Mouse (Mus musculus) kidney, embryonic 15.5 days (tissue): ENCODE measurements at regions not wholly inside any gene's neighbourhood (a gene's known extent, or its start where the extent isn't known, plus 50 kb on each side); places are given as distances from the start of the nearest gene placed in this dataset.

Experiments used
- ATAC-seq: fragments of 200-750 bp; cut with Nextera tagmentation; replicated peaks from 2 replicates; pipeline ENCODE4 v1.8.0; 2017; ENCODE audit warnings: moderate TSS enrichment; ENCODE audit not compliant: low FRiP score
- H3K27ac ChIP-seq: fragments of 300-500 bp; sonication (generic); 2 replicates; pipeline ENCODE4 v1.5.1; 2015; ENCODE audit warnings: mild to moderate bottlenecking, inconsistent platforms
- H3K27me3 ChIP-seq: fragments of 300-500 bp; sonication (generic); 2 replicates; pipeline ENCODE4 v1.6.1; 2015; ENCODE audit warnings: inconsistent platforms
- H3K36me3 ChIP-seq: fragments of 300-500 bp; sonication (generic); 2 replicates; pipeline ENCODE4 v1.6.1; 2015; ENCODE audit warnings: inconsistent platforms
- H3K4me1 ChIP-seq: fragments of 300-500 bp; sonication (generic); 2 replicates; pipeline ENCODE4 v1.6.1; 2015; ENCODE audit warnings: inconsistent platforms
- H3K4me2 ChIP-seq: fragments of 300-500 bp; sonication (generic); 2 replicates; pipeline ENCODE4 v1.6.1; 2015; ENCODE audit warnings: moderate library complexity, mild to moderate bottlenecking, inconsistent platforms
- H3K4me3 ChIP-seq: fragments of 300-500 bp; sonication (generic); replicated peaks from 2 replicates; pipeline ENCODE4 v1.5.1; 2015; ENCODE audit warnings: mild to moderate bottlenecking, inconsistent platforms
- H3K9ac ChIP-seq: fragments of 300-500 bp; sonication (generic); 2 replicates; pipeline ENCODE4 v1.6.1; 2015; ENCODE audit warnings: mild to moderate bottlenecking, inconsistent platforms
- H3K9me3 ChIP-seq: fragments of 300-500 bp; sonication (generic); replicated peaks from 2 replicates; pipeline ENCODE4 v1.6.1; 2016; ENCODE audit warnings: inconsistent platforms
- WGBS: fragments of 180-500 bp; shearing (Covaris S2); methylation state at CpG from one replicate; pipeline ENCODE4 v1.1.7; 2015; ENCODE audit warnings: mixed read lengths; 5-methylcytosine and 5-hydroxymethylcytosine counted together

DNA sequence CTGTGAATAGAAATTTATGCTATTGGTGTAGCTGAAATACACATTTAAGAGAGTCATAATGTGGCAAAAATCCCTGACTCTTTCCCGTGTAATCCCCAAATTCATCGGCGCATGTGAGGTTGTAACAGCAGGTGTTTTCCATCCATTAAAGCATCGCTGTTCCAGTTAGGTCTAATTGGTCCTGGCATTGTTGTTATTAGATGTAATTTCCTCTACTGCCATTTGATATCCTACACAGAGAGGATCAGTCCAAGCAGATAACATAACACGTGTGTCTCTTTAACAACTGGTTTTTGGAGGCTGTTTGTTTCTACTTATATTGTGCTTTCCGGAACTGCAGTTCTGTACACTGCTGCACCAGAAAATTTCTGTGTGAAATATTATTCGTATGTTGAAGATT lies 101.8 kb downstream of the Vgll3 start:
- no peak overlapping the region for H3K4me3 ChIP-seq
- no peak overlapping the region for H3K9ac ChIP-seq
- ATAC-seq: 0 out of 2 replicates have a peak, but pooled peaks have one; percentile 46
- 50% methylated on average over 7 of the region's 7 CpGs for WGBS
- H3K27ac ChIP-seq: no peak overlapping the region
- no peaks in the 10 kb centered on the region for H3K27me3 ChIP-seq
- H3K4me2 ChIP-seq: no peak overlapping the region
- H3K9me3 ChIP-seq: no peaks in the 10 kb centered on the region
- H3K4me1 ChIP-seq: no peaks in the 10 kb centered on the region
- H3K36me3 ChIP-seq: no peaks in the 10 kb centered on the region

- no peaks in the 10 kb centered on the region for H3K4me1 ChIP-seq
- 18% methylated on average over 1 of the region's 1 CpGs for WGBS
- no peaks in the 10 kb centered on the region for H3K27me3 ChIP-seq
- H3K27ac ChIP-seq: no peak overlapping the region
- no peak for ATAC-seq
- no peak overlapping the region for H3K9ac ChIP-seq
- no peak overlapping the region for H3K4me3 ChIP-seq
- H3K36me3 ChIP-seq: no peaks in the 10 kb centered on the region
- H3K9me3 ChIP-seq: no peaks in the 10 kb centered on the region
- no peak overlapping the region for H3K4me2 ChIP-seq
Measured at GRCm38 (mm10) chr16:65925986-65926385, 110.9 kb downstream of the Vgll3 start.

GRCm38 (mm10) chr16:65963829-65964228 lies 148.8 kb downstream of the Vgll3 start:
- H3K9ac ChIP-seq: no peak overlapping the region
- 84% methylated on average over 4 of the region's 4 CpGs for WGBS
- no peak for ATAC-seq

GRCm38 (mm10) chr16:65964260-65964659 lies 149.2 kb downstream of the Vgll3 start:
- no peak overlapping the region for H3K27ac ChIP-seq
- no peaks in the 10 kb centered on the region for H3K27me3 ChIP-seq
- no peaks in the 10 kb centered on the region for H3K9me3 ChIP-seq
- H3K4me3 ChIP-seq: no peak overlapping the region
- H3K9ac ChIP-seq: no peak overlapping the region
- no peaks in the 10 kb centered on the region for H3K4me1 ChIP-seq
- H3K36me3 ChIP-seq: no peaks in the 10 kb centered on the region
- no peak for ATAC-seq
- no peak overlapping the region for H3K4me2 ChIP-seq
- WGBS: 43% methylated on average over 1 of the region's 1 CpGs

More at GRCm38 (mm10) chr16:65963829-65964228, 148.8 kb downstream of the Vgll3 start:
- Histone ChIP-seq H3K27me3 (no peaks in the 10 kb centered on the region), H3K4me2 (no peak overlapping the region), H3K9me3 (no peaks in the 10 kb centered on the region), H3K27ac (no peak overlapping the region), H3K4me1 (no peaks in the 10 kb centered on the region), H3K36me3 (no peaks in the 10 kb centered on the region), H3K4me3 (no peak overlapping the region)

DNA sequence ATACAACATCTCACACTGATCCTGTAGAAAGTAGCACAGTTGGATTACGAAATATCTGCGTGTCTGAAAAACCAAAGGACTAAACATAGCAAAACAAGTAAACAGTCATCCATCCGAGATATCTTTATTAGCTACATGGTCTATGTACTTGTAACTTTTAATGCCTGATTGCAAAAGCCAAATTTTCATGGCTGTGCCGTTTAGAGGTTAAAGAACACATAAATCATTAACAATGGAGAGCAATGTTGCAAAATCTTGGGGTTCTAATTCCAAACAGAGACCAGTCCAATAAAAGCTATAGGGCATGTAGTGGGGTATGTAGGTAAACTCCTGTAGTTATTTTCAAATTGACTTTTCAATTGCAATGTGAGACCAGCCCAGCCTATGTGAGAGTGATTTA lies 162.0 kb downstream of the Vgll3 start:
- no peaks in the 10 kb centered on the region for H3K9me3 ChIP-seq
- H3K4me1 ChIP-seq: no peaks in the 10 kb centered on the region
- WGBS: 72% methylated on average over 4 of the region's 4 CpGs
- no peaks in the 10 kb centered on the region for H3K36me3 ChIP-seq
- H3K27me3 ChIP-seq: no peaks in the 10 kb centered on the region
- ATAC-seq: no peak
- no peak overlapping the region for H3K27ac ChIP-seq
- H3K4me2 ChIP-seq: no peak overlapping the region
- H3K4me3 ChIP-seq: no peak overlapping the region
- H3K9ac ChIP-seq: no peak overlapping the region

GRCm38 (mm10) chr16:65987186-65987585 lies 172.1 kb downstream of the Vgll3 start:
- no peak for ATAC-seq

GRCm38 (mm10) chr16:65999343-65999742 lies 184.3 kb downstream of the Vgll3 start:
- no peak for ATAC-seq
- peaks cover 3% of the 10 kb centered on the region; the same call in 1 of the 2 replicates for H3K4me1 ChIP-seq
- H3K4me3 ChIP-seq: no peak overlapping the region
- no peak overlapping the region for H3K9ac ChIP-seq
- H3K4me2 ChIP-seq: no peak overlapping the region
- H3K36me3 ChIP-seq: no peaks in the 10 kb centered on the region
- no peaks in the 10 kb centered on the region for H3K9me3 ChIP-seq
- WGBS: 78% methylated on average over 1 of the region's 1 CpGs
- H3K27me3 ChIP-seq: no peaks in the 10 kb centered on the region
- no peak overlapping the region for H3K27ac ChIP-seq

More at GRCm38 (mm10) chr16:65987186-65987585, 172.1 kb downstream of the Vgll3 start:
- Histone ChIP-seq H3K27ac (no peak overlapping the region), H3K4me1 (no peaks in the 10 kb centered on the region), H3K9ac (no peak overlapping the region), H3K4me3 (no peak overlapping the region), H3K27me3 (no peaks in the 10 kb centered on the region), H3K36me3 (no peaks in the 10 kb centered on the region), H3K4me2 (no peak overlapping the region), H3K9me3 (no peaks in the 10 kb centered on the region)
- WGBS: 62% methylated on average over 2 of the region's 2 CpGs

DNA sequence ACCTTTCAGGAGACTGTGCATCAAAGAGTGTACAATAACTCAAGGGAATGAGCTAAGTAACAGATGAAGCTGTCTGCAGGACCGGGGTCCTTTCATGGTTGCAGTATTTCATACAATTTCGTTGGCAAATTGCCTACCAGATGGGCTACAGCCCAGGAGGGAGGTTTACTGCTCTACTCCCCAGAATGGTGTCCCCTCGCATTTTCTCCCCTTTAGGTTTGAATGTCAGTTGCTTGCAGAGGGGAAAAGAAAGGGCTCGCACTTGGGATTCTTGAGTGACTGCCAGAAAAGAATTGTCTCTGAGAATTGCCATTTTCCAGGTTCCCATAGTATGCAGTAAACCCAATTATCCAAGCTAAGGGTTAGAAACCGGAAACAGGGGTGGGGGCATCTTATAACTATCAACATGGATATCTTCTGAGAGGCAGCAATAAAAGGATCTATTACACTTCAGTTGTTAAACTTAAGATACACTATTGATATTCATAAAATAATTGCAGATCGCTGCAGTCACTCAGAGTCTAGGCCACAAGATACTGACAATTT lies 185.7 kb downstream of the Vgll3 start:
- Histone ChIP-seq H3K9me3 (no peaks in the 10 kb centered on the region), H3K27ac (no peak overlapping the region), H3K4me2 (no peak overlapping the region), H3K4me3 (no peak overlapping the region), H3K9ac (no peak overlapping the region), H3K27me3 (no peaks in the 10 kb centered on the region), H3K36me3 (no peaks in the 10 kb centered on the region), H3K4me1 (peaks cover 3% of the 10 kb centered on the region; the same call in 1 of the 2 replicates)
- 58% methylated on average over 6 of the region's 6 CpGs for WGBS
- ATAC-seq: no peak

DNA sequence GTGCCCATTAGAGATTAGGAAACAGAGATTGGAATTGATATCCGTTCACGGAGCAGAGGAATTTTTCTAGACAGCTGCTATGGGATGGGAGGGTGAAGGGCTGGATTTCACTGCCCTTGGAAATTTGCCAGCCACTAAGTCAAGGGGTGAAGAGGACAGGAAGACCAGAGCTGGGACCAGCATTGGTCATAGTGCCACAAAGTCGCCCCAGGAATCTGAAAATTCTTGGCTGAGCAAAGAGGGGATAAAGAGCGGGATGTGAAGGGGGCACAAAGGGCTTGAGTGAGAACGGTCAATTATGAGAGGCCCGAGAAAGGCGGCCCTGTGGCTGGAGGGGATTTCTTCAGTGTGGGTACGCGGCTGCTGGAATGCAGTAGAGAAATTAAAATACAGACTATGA lies 189.6 kb downstream of the Vgll3 start:
- Histone ChIP-seq H3K9ac (no peak overlapping the region), H3K27ac (no peak overlapping the region), H3K36me3 (no peaks in the 10 kb centered on the region), H3K27me3 (no peaks in the 10 kb centered on the region), H3K4me3 (no peak overlapping the region), H3K4me2 (no peak overlapping the region), H3K9me3 (no peaks in the 10 kb centered on the region), H3K4me1 (peaks cover 3% of the 10 kb centered on the region; the same call in 1 of the 2 replicates)
- no peak for ATAC-seq
- 65% methylated on average over 9 of the region's 9 CpGs for WGBS

DNA sequence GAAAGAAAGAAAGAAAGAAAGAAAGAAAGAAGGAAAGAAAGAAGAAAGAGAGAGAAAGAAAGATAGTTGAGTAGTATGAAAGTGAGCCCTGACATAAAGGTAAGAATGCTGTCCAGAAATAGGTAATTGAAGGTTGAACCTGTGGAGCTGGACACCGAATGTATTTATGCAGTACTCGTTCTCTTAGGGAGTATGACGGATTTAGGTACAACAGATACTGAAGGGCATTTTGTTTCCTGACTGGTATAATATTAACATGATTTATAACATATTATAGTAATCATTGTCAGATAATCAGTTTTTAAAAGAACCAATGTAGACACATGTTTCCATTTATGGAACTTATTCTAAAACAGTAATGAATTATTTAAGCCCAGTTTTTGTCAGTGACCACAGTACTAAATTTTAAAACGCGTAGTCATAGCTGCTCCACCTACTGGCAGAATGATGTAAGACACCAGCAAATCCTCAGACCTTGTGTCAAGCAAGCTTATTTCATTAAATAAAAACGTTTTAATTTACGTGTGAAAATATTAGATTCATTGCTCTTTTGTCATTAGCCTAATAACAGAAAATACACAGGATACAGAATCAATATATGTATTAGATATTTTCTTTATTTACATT lies 191.0 kb downstream of the Vgll3 start:
- WGBS: 49% methylated on average over 7 of the region's 7 CpGs
- Histone ChIP-seq H3K4me1 (no peaks in the 10 kb centered on the region), H3K4me2 (no peak overlapping the region), H3K27ac (no peak overlapping the region), H3K9ac (no peak overlapping the region), H3K4me3 (no peak overlapping the region), H3K27me3 (no peaks in the 10 kb centered on the region), H3K9me3 (no peaks in the 10 kb centered on the region), H3K36me3 (no peaks in the 10 kb centered on the region)
- no peak for ATAC-seq

- ATAC-seq: 0 out of 2 replicates have a peak, but pooled peaks have one; percentile 52
- H3K9me3 ChIP-seq: no peaks in the 10 kb centered on the region
- H3K4me3 ChIP-seq: no peak overlapping the region
- no peaks in the 10 kb centered on the region; the same call in 1 of the 2 replicates for H3K27me3 ChIP-seq
- no peak overlapping the region for H3K9ac ChIP-seq
- no peaks in the 10 kb centered on the region for H3K4me1 ChIP-seq
- 16% methylated on average over 2 of the region's 2 CpGs for WGBS
- no peak overlapping the region for H3K4me2 ChIP-seq
- H3K36me3 ChIP-seq: no peaks in the 10 kb centered on the region
- H3K27ac ChIP-seq: no peak overlapping the region
Measured at GRCm38 (mm10) chr16:66013608-66014007, 198.6 kb downstream of the Vgll3 start.

DNA sequence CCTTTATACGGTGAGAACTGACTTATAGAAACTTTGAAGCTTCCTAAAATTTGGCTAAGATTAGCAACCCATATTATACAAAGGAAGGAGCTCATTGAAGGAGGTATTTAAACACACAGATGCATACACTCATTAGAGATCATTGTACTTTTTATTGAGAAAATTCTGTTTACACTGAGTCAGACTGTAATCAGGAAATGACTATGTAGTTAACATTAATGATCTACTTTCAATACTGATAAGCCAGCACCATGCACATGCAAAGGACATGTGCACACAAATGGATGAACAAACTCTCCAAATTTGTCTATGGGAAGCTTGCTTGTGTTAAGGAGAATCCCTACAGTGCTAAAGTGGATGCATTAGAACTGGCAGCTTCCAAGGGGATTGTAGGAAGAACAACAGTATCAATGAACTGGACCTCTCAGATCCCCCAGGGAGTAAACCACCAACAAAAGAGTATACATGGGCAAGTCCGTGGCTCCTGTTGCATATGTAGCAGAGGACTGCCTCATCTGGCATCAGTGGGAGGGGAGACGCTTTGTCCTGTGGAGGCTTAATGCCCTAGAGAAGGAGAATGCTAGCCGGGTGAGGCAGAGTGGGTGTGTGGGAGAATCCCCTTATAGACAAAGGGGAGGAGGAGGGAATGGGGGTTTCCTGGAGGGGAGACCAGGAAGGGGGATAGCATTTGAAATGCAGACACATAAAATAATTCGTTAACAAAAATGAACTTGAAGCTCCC lies 200.0 kb downstream of the Vgll3 start:
- Histone ChIP-seq H3K4me3 (no peak overlapping the region), H3K9ac (no peak overlapping the region), H3K27ac (no peak overlapping the region), H3K9me3 (no peaks in the 10 kb centered on the region), H3K27me3 (no peaks in the 10 kb centered on the region; the same call in 1 of the 2 replicates), H3K4me1 (no peaks in the 10 kb centered on the region), H3K36me3 (no peaks in the 10 kb centered on the region), H3K4me2 (no peak overlapping the region)
- 50% methylated on average over 5 of the region's 5 CpGs for WGBS
- no peak for ATAC-seq
